Mouse (Mus musculus) embryonic facial prominence, embryonic 14.5 days (tissue): ENCODE data around the gene Entpd1. TPM values are rescaled to one million over a fixed set of nuclear protein-coding genes. Genes with fewer than 3 reads are reported as not detected.

ENCODE experiments used
- ATAC-seq: fragments of 200-750 bp; cut with Nextera tagmentation; 2 replicates; pipeline ENCODE4 v1.8.0; 2017; ENCODE audit warnings: low read depth, moderate number of reproducible peaks, moderate TSS enrichment
- DNase-seq: peaks from one replicate; pipeline ENCODE4 v3.0.0-alpha.2; 2015; ENCODE audit warnings: low spot score
- H3K27ac ChIP-seq: fragments of 300-500 bp; sonication (generic); replicated peaks from 2 replicates; pipeline ENCODE4 v1.5.1; 2014; ENCODE audit warnings: low read depth, mild to moderate bottlenecking, low read length, moderate library complexity
- H3K27me3 ChIP-seq: fragments of 300-500 bp; sonication (generic); replicated peaks from 2 replicates; pipeline ENCODE4 v1.6.1; 2014; ENCODE audit warnings: low read length; ENCODE audit not compliant: control insufficient read depth, insufficient read depth
- H3K36me3 ChIP-seq: fragments of 300-500 bp; sonication (generic); 2 replicates; pipeline ENCODE4 v1.6.1; 2014; ENCODE audit warnings: low read length, mixed read lengths; ENCODE audit not compliant: control insufficient read depth, insufficient read depth
- H3K4me1 ChIP-seq: fragments of 300-500 bp; sonication (generic); 2 replicates; pipeline ENCODE4 v1.6.1; 2014; ENCODE audit warnings: antibody characterized with exemption, low read length; ENCODE audit not compliant: control insufficient read depth, insufficient read depth
- H3K4me2 ChIP-seq: fragments of 300-500 bp; sonication (generic); 2 replicates; pipeline ENCODE4 v1.6.1; 2014; ENCODE audit warnings: low read depth, mild to moderate bottlenecking, low read length, moderate library complexity, mixed read lengths
- H3K4me3 ChIP-seq: fragments of 300-500 bp; sonication (generic); 2 replicates; pipeline ENCODE4 v1.5.1; 2014; ENCODE audit warnings: low read depth, mild to moderate bottlenecking, low read length
- H3K9ac ChIP-seq: fragments of 300-500 bp; sonication (generic); 2 replicates; pipeline ENCODE4 v1.6.1; 2014; ENCODE audit warnings: low read depth, mild to moderate bottlenecking, low read length, moderate library complexity, mixed read lengths
- H3K9me3 ChIP-seq: fragments of 300-500 bp; sonication (generic); 2 replicates; pipeline ENCODE4 v1.6.1; 2016; ENCODE audit warnings: low read length; ENCODE audit not compliant: control insufficient read depth
- WGBS: fragments of 180-500 bp; shearing (Covaris S2); extraction: QIAGEN DNeasy Blood & Tissue Kit; methylation state at CpG from one replicate; pipeline ENCODE4 v1.1.7; 2014; 5-methylcytosine and 5-hydroxymethylcytosine counted together
- polyA plus RNA-seq: library from polyadenylated mRNA; unstranded; fragments of >200 nt; fragmentation: Nextera tagmentation; extraction: Ambion mirVana; gene quantifications from 2 replicates; pipeline ENCODE4 v1.2.1, GENCODE M21; 2014

Entpd1 gene
- polyA plus RNA-seq, 1 experiment from 2014 or later: 18.3 TPM

GRCm38 (mm10) chr19:40661108-40661507, 48.9 kb downstream of the Entpd1 start:
- Histone ChIP-seq H3K9ac (no peak overlapping the region; the same call in 1 of the 2 replicates), H3K4me3 (peak overlapping the region; percentile 32), H3K9me3 (no peaks in the 10 kb centered on the region), H3K27ac (no peak overlapping the region), H3K36me3 (no peaks in the 10 kb centered on the region), H3K4me1 (peaks cover 19% of the 10 kb centered on the region), H3K4me2 (peak overlapping the region; percentile 55), H3K27me3 (no peaks in the 10 kb centered on the region)
- ATAC-seq (no peak), DNase-seq (no peak)
- WGBS: 72% methylated on average over 2 of the region's 2 CpGs

- peaks cover 19% of the 10 kb centered on the region for H3K4me1 ChIP-seq
- H3K4me3 ChIP-seq: no peak overlapping the region
- DNase-seq: no peak
- no peak overlapping the region for H3K9ac ChIP-seq
- H3K27me3 ChIP-seq: no peaks in the 10 kb centered on the region
- H3K4me2 ChIP-seq: peak overlapping the region; percentile 55; the same call in 1 of the 2 replicates
- no peaks in the 10 kb centered on the region for H3K36me3 ChIP-seq
- H3K27ac ChIP-seq: no peak overlapping the region
- 88% methylated on average over 6 of the region's 6 CpGs for WGBS
- H3K9me3 ChIP-seq: no peaks in the 10 kb centered on the region
- ATAC-seq: no peak
Measured at GRCm38 (mm10) chr19:40661874-40662273, 49.7 kb downstream of the Entpd1 start.

- peak; percentile 54 for DNase-seq
- Histone ChIP-seq H3K27me3 (no peaks in the 10 kb centered on the region), H3K4me1 (peaks cover 19% of the 10 kb centered on the region), H3K27ac (peak overlapping the region; percentile 52), H3K4me2 (peak overlapping the region; percentile 15; the same call in 1 of the 2 replicates), H3K36me3 (no peaks in the 10 kb centered on the region), H3K9ac (no peak overlapping the region), H3K9me3 (no peaks in the 10 kb centered on the region), H3K4me3 (no peak overlapping the region)
- 45% methylated on average over 2 of the region's 2 CpGs for WGBS
- ATAC-seq: no peak
Measured at GRCm38 (mm10) chr19:40662727-40663126, 50.6 kb downstream of the Entpd1 start.

GRCm38 (mm10) chr19:40665778-40666177, 53.6 kb downstream of the Entpd1 start:
- 84% methylated on average over 7 of the region's 7 CpGs for WGBS

GRCm38 (mm10) chr19:40667111-40667510, 54.9 kb downstream of the Entpd1 start:
- no peaks in the 10 kb centered on the region for H3K27me3 ChIP-seq
- H3K4me2 ChIP-seq: no peak overlapping the region
- 79% methylated on average over 6 of the region's 6 CpGs for WGBS
- no peak for DNase-seq
- H3K4me3 ChIP-seq: no peak overlapping the region
- no peaks in the 10 kb centered on the region for H3K36me3 ChIP-seq
- peaks cover 10% of the 10 kb centered on the region for H3K4me1 ChIP-seq
- H3K9ac ChIP-seq: no peak overlapping the region
- no peak overlapping the region for H3K27ac ChIP-seq
- H3K9me3 ChIP-seq: no peaks in the 10 kb centered on the region
- ATAC-seq: no peak

More at GRCm38 (mm10) chr19:40665778-40666177, 53.6 kb downstream of the Entpd1 start:
- Histone ChIP-seq H3K27ac (no peak overlapping the region), H3K9me3 (no peaks in the 10 kb centered on the region), H3K4me3 (no peak overlapping the region), H3K27me3 (no peaks in the 10 kb centered on the region), H3K9ac (no peak overlapping the region), H3K4me1 (peaks cover 10% of the 10 kb centered on the region), H3K4me2 (no peak overlapping the region), H3K36me3 (no peaks in the 10 kb centered on the region)
- ATAC-seq (no peak), DNase-seq (no peak)

- Histone ChIP-seq H3K4me3 (no peak overlapping the region), H3K27me3 (no peaks in the 10 kb centered on the region), H3K27ac (no peak overlapping the region), H3K36me3 (no peaks in the 10 kb centered on the region), H3K9me3 (no peaks in the 10 kb centered on the region), H3K4me1 (no peaks in the 10 kb centered on the region), H3K4me2 (no peak overlapping the region), H3K9ac (no peak overlapping the region)
- DNase-seq (no peak), ATAC-seq (no peak)
- 89% methylated on average over 5 of the region's 5 CpGs for WGBS
Measured at GRCm38 (mm10) chr19:40675329-40675728, 63.2 kb downstream of the Entpd1 start.

GRCm38 (mm10) chr19:40678087-40678486, 65.9 kb downstream of the Entpd1 start:
- 0 out of 2 replicates have a peak overlapping the region, but pooled peaks have one; percentile 5 for H3K9ac ChIP-seq
- H3K4me1 ChIP-seq: no peaks in the 10 kb centered on the region
- H3K4me3 ChIP-seq: no peak overlapping the region
- H3K9me3 ChIP-seq: no peaks in the 10 kb centered on the region
- ATAC-seq (no peak), DNase-seq (no peak)
- no peaks in the 10 kb centered on the region for H3K27me3 ChIP-seq
- H3K27ac ChIP-seq: no peak overlapping the region
- 78% methylated on average over 6 of the region's 6 CpGs for WGBS
- no peaks in the 10 kb centered on the region for H3K36me3 ChIP-seq
- H3K4me2 ChIP-seq: no peak overlapping the region

- no peaks in the 10 kb centered on the region for H3K4me1 ChIP-seq
- H3K4me2 ChIP-seq: no peak overlapping the region
- H3K9ac ChIP-seq: 0 out of 2 replicates have a peak overlapping the region, but pooled peaks have one; percentile 5
- 60% methylated on average over 17 of the region's 17 CpGs for WGBS
- no peaks in the 10 kb centered on the region for H3K27me3 ChIP-seq
- H3K9me3 ChIP-seq: no peaks in the 10 kb centered on the region
- H3K36me3 ChIP-seq: no peaks in the 10 kb centered on the region
- H3K4me3 ChIP-seq: no peak overlapping the region
- no peak for ATAC-seq
- DNase-seq: peak; percentile 35
- H3K27ac ChIP-seq: no peak overlapping the region
Measured at GRCm38 (mm10) chr19:40678532-40679307, 66.6 kb downstream of the Entpd1 start.

GRCm38 (mm10) chr19:40679632-40680031, 67.5 kb downstream of the Entpd1 start:
- no peaks in the 10 kb centered on the region for H3K4me1 ChIP-seq
- H3K4me3 ChIP-seq: no peak overlapping the region
- 89% methylated on average over 3 of the region's 3 CpGs for WGBS
- H3K27ac ChIP-seq: no peak overlapping the region
- H3K4me2 ChIP-seq: no peak overlapping the region
- H3K9me3 ChIP-seq: no peaks in the 10 kb centered on the region
- no peaks in the 10 kb centered on the region for H3K27me3 ChIP-seq
- no peak overlapping the region for H3K9ac ChIP-seq
- no peaks in the 10 kb centered on the region for H3K36me3 ChIP-seq
- ATAC-seq (no peak), DNase-seq (no peak)
